Mouse (Mus musculus) adrenal gland, postnatal 25 days (tissue): ENCODE measurements around the gene Agbl3. TPM values are rescaled to one million over a fixed set of nuclear protein-coding genes. Genes with fewer than 3 reads are reported as not detected.

Experiments
- DNase-seq: peaks from one replicate; pipeline ENCODE4 v3.0.0; 2021; ENCODE audit warnings: mixed read lengths
- total RNA-seq: library from RNA; stranded (reverse); gene quantifications from 2 replicates; pipeline ENCODE4 v1.2.3, GENCODE M21; 2021

The Agbl3 gene
- total RNA-seq, 1 experiment from 2014 or later = 17.3 TPM

DNA sequence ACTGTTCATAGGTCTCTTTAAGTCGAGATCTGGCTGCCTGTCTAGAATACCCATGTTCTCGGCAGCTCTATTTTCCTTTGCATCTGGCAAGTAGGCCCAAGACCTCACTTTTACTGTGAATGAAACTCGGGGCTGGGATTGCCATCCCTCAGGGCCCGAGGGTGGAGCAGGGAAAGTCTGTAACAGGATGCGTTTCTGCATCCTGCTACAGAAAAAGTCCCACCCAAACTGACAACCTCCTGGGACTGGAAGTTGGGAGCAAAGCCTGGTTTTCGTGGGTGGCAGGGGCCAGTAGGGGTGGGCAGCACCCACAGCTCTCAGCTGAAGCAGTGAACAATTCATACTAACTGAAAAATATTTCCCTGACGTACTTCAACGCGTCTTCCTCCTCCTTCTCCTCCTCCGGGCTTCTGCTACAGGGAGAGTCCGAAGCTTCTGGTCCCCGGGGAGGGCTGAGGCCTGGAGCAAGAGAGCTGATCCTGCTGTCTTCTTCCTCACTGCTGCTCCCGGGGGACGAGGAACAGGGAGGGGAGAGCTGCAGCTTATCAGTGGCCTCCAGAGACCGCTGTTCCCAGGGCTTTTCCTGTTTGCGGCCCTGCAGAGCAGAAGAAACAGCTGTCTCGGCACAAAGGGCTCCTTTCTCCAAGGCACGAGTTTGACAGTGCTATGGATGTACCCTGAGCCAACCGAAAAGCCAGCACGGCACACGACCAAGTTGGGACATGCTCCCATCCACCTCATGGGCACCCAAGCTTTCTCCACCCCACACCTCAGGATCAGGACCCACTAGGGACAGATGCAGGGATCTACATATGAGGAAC is 94.1 kb downstream of the Agbl3 start:
- DNase-seq = peak; percentile 45

DNA sequence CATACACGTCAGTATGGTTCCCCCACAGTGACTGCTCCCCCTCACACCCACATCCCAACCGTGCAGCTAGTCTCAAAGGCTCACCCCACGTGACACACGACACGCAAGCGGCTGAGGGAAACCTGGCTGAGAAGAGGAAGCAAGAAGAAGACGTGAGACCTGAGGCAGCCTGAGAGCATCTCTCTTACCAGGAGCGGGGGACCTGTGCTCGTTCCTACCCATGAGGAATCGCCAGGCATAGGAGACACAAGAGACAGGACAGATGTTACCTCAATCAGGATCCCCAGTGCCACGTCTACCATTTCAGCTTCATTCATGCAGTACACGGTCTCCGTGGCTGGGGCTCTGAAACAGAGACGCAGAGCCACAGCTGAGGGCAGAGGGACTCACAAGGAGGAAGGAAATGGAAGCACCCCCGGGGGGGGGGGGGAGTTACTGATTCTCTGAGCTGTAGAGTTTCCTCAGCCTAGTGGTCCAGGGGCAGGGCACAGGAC is 95.1 kb downstream of the Agbl3 start:
- no peak for DNase-seq

GRCm38 (mm10) chr6:34875966-34876834 is 96.0 kb downstream of the Agbl3 start:
- no peak for DNase-seq

DNA sequence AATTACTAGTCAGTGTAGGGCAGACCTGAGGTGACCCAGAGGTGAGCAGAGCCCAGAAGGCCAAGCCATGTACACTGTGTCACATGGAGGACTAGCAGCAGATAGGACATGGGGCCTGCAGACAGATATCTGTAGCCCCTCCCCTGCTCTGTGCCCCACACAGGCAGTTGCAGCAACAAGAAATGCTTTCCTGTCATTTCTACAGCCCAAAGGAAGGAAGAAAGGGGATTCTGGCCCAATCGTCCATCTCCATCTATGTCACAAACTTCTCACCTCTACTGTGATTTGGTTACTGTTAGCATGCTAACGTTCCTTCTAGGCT is 96.6 kb downstream of the Agbl3 start:
- DNase-seq = no peak

GRCm38 (mm10) chr6:34877509-34878321 is 97.5 kb downstream of the Agbl3 start, which contains the start of gene Cyren:
TSS of gene Cyren (minus strand) at chr6:34878060.
- peak; percentile 94 for DNase-seq

DNA sequence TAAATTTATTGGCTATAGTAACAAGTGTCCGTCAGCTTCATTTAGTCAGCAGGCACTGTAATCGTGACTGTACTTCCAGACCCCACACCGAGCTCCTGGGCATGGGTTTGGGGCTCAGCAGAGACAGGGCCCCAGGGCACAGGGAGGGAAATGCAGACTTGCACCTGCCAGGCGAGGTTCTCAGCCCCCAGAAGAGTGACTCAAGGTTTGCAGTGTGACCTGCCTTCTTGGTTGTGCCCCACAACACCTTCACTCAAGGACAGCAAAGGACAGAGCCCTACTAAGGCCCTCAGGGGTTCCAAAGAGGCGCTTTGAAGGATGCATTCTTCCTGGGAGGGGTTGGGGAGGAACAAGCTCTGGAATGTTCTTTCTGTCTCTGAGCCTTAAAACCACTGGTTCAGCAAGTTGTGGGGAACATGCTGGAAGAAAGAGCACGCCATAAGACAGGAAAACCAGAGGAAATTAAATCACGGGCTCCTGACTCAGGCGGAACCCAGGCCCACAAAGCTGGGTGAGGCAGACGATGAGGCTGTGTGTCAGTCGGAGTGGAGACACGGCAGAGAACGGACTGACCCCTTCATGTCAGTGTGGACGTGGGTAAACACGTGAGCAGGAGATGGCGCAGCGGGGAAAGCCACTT is 99.0 kb downstream of the Agbl3 start:
- no peak for DNase-seq

DNA sequence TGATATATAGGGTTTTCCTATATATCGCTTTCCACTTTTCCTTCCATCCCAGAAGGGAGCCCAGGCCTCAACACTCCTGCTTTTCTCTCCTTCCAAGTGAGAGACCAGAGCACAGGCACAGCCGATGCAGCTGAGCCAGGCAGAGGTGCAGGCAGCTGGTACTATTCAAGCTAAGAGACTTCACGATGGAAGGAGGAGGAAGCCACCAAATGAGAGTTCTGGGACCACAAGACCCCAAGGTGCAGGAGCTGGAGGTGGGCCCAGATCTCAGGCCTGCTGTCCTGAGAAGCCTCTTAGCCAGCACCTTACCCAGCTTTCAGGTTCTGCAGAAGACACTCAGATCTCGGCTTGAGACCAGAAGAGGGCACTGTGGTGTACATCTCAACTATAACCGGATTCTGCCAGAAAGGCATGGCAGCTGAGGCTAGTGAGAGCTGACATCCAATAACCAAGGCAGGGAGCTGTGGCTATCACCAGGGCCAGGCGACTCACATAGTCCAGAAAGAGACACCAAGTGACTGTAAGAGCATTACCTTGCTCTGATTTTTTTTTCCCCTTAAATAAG is 99.8 kb downstream of the Agbl3 start:
- peak; percentile 45 for DNase-seq

DNA sequence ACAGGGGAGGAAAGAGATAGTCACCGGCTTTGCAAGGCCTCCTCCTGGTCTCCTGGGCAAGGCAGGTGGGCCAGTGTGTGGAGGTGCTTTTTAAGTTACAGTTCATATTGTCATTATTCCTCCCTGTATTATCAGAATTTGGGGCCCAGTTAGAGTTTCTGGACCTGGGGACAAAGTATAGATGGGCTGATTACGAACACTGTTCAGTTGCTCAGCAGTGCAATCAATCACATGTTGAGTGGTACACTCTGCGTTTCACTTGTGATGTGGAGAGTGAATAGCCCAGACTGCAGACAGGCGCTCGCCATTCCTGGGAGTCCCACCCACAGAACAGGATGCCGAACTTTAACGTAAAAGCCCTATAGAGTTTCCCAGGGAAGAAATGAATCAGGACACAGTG is 104.5 kb downstream of the Agbl3 start:
- DNase-seq = no peak

GRCm38 (mm10) chr6:34887131-34887850 is 107.1 kb downstream of the Agbl3 start:
- no peak for DNase-seq

- DNase-seq = no peak
These were observed 109.0 kb downstream of the Agbl3 start for GRCm38 (mm10) chr6:34889185-34889584.

DNA sequence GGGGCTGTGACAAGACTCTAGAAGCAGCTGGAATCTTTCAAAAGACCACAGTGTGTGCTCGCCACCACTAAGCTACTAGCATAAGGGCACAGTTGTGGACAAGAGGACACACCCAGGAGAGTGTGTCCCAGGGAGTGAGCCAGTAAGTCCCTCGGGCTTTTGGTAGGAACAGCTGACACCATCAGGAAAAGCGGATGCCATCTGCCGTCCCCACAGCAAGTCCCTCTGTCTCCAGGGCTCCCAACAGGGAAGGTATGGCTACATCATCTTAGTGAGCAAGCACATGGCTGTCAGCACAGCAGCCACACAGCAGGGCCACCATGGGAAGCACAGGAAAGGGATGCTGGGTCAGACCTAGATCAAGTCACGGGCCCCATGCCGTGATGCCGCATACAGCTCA is 115.3 kb downstream of the Agbl3 start:
- DNase-seq = no peak

DNA sequence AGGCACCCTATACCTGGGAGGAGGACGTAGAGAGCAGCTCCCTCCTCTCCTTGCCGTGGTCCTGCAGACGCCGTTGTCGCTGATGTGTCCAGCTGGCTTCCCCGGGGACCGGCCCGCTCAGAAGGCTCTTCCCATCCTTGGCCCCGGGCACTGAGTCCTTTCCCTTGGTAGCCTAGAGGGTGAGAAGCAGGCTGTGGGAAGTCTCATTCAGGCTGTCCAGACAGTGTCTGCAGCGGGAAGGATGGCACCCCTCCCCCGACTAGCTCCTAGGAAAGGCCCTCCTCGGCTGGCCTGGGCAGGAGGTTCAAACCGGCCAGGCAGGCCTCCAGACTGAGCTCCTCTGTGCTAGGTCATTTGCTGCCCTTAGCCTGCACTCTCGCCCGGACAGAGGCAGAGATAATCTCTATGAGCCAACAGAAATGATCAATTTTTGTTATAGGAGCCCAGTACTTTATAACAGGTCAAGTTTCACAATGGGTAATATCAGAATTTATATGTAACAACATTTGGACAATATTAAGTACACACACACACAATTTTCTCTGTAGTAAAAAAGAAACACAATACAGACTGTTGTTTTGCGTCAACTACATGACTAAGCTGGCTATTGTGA is 116.0 kb downstream of the Agbl3 start:
- DNase-seq = no peak

DNA sequence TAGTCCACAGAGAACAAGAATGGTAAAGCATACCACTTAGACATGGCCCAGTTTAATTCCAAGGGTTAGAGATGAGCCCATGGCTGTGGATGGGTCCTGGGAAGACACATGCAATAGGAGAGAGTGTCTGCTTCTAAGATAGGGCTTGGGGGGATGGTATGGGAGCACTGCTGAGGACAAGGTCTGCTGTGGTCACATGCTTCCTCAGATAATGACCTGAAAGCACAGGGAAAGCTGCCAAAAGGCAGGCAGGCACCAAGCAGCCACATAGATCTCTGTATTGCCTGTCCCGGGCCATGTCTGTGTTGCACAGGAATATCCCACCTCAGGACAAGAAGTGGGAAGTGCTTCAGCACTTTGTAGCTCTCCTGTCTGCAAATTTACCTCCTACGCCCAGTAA is 118.9 kb downstream of the Agbl3 start:
- no peak for DNase-seq

DNA sequence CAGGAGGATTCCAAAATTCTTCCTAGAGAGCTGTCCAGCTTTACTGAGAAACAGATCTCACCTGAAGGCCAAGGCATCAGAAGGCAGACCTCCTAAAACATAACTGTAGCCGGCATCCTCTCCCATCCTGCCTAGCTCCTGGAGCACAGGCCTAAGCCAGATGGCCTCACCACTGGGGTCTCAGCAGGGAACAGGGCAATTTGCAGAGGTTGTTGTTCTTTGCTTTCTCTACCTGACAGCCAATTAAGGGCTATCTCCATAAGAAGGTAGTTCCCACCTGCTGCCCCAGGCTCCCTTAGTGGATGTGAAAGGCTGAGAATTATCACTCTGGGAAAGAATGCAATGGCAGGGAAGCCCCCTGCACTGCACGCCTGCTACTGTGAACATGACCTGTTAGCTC is 120.8 kb downstream of the Agbl3 start:
- DNase-seq = no peak

DNA sequence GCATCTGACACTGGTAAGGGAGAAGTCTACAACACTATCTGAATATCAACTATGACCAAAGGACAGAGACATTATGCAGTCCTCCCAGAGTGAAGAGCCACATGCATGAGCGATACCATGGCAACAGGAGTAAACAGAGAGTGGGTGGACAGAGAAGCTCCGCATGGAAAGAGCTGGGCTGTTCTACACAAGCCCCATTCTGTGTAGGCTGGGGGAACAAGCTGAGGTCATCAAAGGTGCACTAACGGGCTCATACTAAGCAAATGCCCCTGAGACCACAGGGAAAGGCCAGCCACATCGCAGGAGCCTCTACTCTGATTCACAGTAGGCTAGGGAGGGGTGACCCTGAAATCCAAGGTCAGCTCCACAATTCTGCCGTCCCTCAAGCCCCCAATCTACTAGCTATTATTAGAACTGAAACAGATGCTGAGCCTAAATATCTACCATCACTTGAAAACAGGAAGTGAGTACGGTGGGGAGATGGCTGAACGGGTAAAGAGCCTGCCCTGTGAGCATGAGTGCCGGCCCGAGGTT is 121.7 kb downstream of the Agbl3 start:
- DNase-seq = no peak

DNA sequence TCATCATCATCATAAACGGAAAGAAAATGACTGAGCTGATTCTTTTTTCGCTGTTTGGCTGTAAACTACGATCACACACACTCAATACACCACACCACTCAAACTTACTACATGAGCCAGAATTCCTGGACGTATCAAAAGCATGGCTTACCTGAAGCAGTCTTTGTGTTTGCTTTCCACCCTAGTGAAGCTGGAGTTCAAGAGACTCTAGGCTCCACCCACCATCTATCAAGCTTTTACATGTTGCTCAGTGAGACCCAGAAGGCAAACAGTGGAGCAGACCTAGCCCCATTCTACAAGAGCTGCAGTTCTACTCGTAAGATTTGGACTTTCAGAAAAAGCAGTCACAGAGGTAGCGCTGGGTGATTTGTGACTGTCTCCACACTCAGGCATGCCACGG is 122.3 kb downstream of the Agbl3 start:
- DNase-seq = no peak

DNA sequence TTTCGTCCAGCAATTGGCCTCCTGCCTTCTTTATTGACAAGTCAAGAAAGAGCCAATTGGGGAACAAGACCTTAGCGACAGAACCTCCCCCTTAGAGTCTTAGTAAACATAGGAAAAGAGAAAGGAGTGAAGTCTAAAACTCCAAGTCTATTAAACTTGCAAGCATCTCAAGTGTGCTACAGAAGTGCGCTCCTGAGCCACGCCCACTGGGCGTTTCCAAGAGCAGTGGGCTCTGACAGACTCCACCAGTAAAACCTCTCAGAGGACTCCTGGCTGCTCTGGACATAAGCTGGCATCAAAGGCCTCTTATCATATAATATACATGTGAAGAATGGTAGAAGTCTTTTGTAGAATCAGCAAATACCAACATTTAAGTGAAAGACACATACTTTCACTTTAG is 123.2 kb downstream of the Agbl3 start:
- DNase-seq = no peak

DNA sequence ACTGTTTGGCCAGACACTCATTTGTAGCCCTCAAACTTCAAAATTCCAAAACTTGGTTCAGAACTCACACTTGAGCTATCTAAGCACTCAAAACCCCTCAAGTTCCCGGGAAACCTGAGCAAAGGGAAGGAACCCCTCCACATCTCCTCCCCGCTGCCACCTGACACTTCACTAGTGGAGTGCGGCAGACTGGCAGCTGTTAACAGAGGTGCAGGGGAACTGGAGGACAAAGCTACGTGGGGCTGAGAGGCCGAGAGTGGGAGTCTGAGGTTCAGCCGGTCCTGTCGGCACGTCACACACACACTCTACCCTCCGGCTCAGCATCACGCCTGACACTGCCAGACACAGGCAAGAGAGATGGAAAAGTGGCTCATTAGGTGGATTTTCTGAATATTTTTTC is 123.6 kb downstream of the Agbl3 start:
- DNase-seq = no peak

- no peak for DNase-seq
These were observed 124.1 kb downstream of the Agbl3 start for GRCm38 (mm10) chr6:34904361-34904760.

DNA sequence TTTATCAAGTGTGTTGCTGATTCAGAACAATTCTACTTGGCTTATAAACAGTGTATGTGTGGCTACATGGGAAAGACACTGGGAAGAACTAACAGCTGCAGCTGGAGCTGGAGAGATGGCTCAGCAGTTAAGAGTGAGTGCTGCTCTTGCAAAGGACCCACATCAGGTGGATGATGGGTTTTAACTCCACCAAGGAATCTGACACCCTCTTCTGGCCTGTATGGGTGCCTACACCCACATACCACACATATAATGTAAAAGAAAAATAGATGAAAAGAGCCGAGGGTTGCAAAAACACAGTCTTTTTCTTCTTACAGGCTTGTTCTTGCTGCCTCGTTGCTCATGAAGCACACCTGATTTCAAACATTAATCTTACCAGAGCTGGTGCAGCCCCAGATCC is 125.9 kb downstream of the Agbl3 start:
- no peak for DNase-seq
